Mouse (Mus musculus): ENCODE measurements around the gene Lrrc75a. TPM values are rescaled to one million over a fixed set of nuclear protein-coding genes. Genes with fewer than 3 reads are reported as not detected.

Lrrc75a gene
- total and polyA plus RNA-seq, 3 experiments: 7.0 to 8.9 TPM; not detected in 1

GRCm38 (mm10) chr11:62637806-62638205 is 10.5 kb downstream of the Lrrc75a start:
- no peak for DNase-seq (ENCODE audit: low read depth, low spot score)
- H3K27me3 ChIP-seq (ENCODE audit: control insufficient read depth in 1 of 2, insufficient read depth in 2 of 2, low read length in 2 of 2): no peaks in the 10 kb centered on the region
- H3K36me3 ChIP-seq (ENCODE audit: control insufficient read depth in 1 of 2, insufficient read depth in 2 of 2, low read length in 2 of 2): no peaks in the 10 kb centered on the region
- no peaks in the 10 kb centered on the region for H3K4me1 ChIP-seq (ENCODE audit: control insufficient read depth in 1 of 2, insufficient read depth in 2 of 2, low read length in 2 of 2)
- TF ChIP-seq ZKSCAN1 (IDR thresholded peaks at IDR 0.05; ENCODE audit: low read depth, low read length) (no peak), RCOR1 (IDR thresholded peaks at IDR 0.05; ENCODE audit: low read depth, low read length) (no peak), POLR2AphosphoS5 (IDR thresholded peaks at IDR 0.05; ENCODE audit: borderline replicate concordance, low read depth, low read length) (no peak), MYB (IDR thresholded peaks at IDR 0.05; ENCODE audit: low read depth, low read length) (no peak), TAL1 (IDR thresholded peaks at IDR 0.05; ENCODE audit: low read length) (no peak), EP300 (IDR thresholded peaks at IDR 0.05; ENCODE audit: low read depth in 1 of 2, low read length in 2 of 2) (no peak), TBP (IDR thresholded peaks at IDR 0.05; ENCODE audit: low read depth, low read length) (no peak), CTCF (IDR thresholded peaks at IDR 0.05 in 2 of 3, conservative IDR thresholded peaks at IDR 0.05 in 1 of 3; ENCODE audit: control insufficient read depth in 1 of 3, insufficient read depth in 1 of 3, low read depth in 2 of 3, low read length in 3 of 3, poor library complexity in 1 of 3, severe bottlenecking in 1 of 3) (no peak), ZNF384 (IDR thresholded peaks at IDR 0.05; ENCODE audit: low read depth, low read length) (no peak), NRF1 (IDR thresholded peaks at IDR 0.05; ENCODE audit: insufficient read depth, low read depth, low read length, poor library complexity, severe bottlenecking) (no peak), USF1 (IDR thresholded peaks at IDR 0.05; ENCODE audit: low read depth, low read length) (no peak), BHLHE40 (IDR thresholded peaks at IDR 0.05; ENCODE audit: borderline replicate concordance, low read depth, low read length) (no peak), ZMIZ1 (IDR thresholded peaks at IDR 0.05; ENCODE audit: low read depth, low read length) (no peak), SMC3 (IDR thresholded peaks at IDR 0.05; ENCODE audit: low read depth, low read length) (no peak), MAZ (IDR thresholded peaks at IDR 0.05; ENCODE audit: low read depth, low read length) (no peak), MEF2A (IDR thresholded peaks at IDR 0.05; ENCODE audit: extremely low read depth, insufficient replicate concordance, low read depth, low read length, poor library complexity, severe bottlenecking) (no peak)
- no peak overlapping the region for H3K9ac ChIP-seq (ENCODE audit: control insufficient read depth, low read depth, low read length, poor library complexity, severe bottlenecking)
- H3K9me3 ChIP-seq (replicated peaks; ENCODE audit: insufficient read depth, low read length): no peaks in the 10 kb centered on the region
- H3K79me2 ChIP-seq (ENCODE audit: control insufficient read depth, insufficient read depth, low read length, poor library complexity): no peaks in the 10 kb centered on the region
- no peak overlapping the region for H3K4me3 ChIP-seq (ENCODE audit: control insufficient read depth in 1 of 2, insufficient read depth in 1 of 2, low read depth in 2 of 2, low read length in 2 of 2)
- H3K27ac ChIP-seq (ENCODE audit: control insufficient read depth, low read depth, low read length): no peak overlapping the region

GRCm38 (mm10) chr11:62637401-62637800 is 10.9 kb downstream of the Lrrc75a start:
- no peak overlapping the region for H3K27ac ChIP-seq (ENCODE audit: control insufficient read depth, low read depth, low read length)
- no peak overlapping the region for H3K4me3 ChIP-seq (ENCODE audit: control insufficient read depth in 1 of 2, insufficient read depth in 1 of 2, low read depth in 2 of 2, low read length in 2 of 2)
- DNase-seq (ENCODE audit: low read depth, low spot score): no peak
- no peaks in the 10 kb centered on the region for H3K36me3 ChIP-seq (ENCODE audit: control insufficient read depth in 1 of 2, insufficient read depth in 2 of 2, low read length in 2 of 2)
- H3K4me1 ChIP-seq (ENCODE audit: control insufficient read depth in 1 of 2, insufficient read depth in 2 of 2, low read length in 2 of 2): no peaks in the 10 kb centered on the region
- H3K27me3 ChIP-seq (ENCODE audit: control insufficient read depth in 1 of 2, insufficient read depth in 2 of 2, low read length in 2 of 2): no peaks in the 10 kb centered on the region
- TF ChIP-seq GATA1 (IDR thresholded peaks at IDR 0.05; ENCODE audit: low read depth, low read length) (no peak), ZKSCAN1 (IDR thresholded peaks at IDR 0.05; ENCODE audit: low read depth, low read length) (no peak), RAD21 (IDR thresholded peaks at IDR 0.05; ENCODE audit: low read depth, low read length) (no peak), POLR2AphosphoS2 (IDR thresholded peaks at IDR 0.05; ENCODE audit: low read length) (no peak), EP300 (IDR thresholded peaks at IDR 0.05; ENCODE audit: low read depth in 1 of 2, low read length in 2 of 2) (no peak), CTCF (IDR thresholded peaks at IDR 0.05 in 2 of 3, conservative IDR thresholded peaks at IDR 0.05 in 1 of 3; ENCODE audit: control insufficient read depth in 1 of 3, insufficient read depth in 1 of 3, low read depth in 2 of 3, low read length in 3 of 3, poor library complexity in 1 of 3, severe bottlenecking in 1 of 3) (no peak), TCF12 (IDR thresholded peaks at IDR 0.05; ENCODE audit: low read depth, low read length) (no peak)
- no peak overlapping the region for H3K9ac ChIP-seq (ENCODE audit: control insufficient read depth, low read depth, low read length, poor library complexity, severe bottlenecking)
- no peaks in the 10 kb centered on the region for H3K9me3 ChIP-seq (replicated peaks; ENCODE audit: insufficient read depth, low read length)
- H3K79me2 ChIP-seq (ENCODE audit: control insufficient read depth, insufficient read depth, low read length, poor library complexity): no peaks in the 10 kb centered on the region
